15 mouse cellular contexts compared by ENCODE assay signal in the genomic region with DNA sequence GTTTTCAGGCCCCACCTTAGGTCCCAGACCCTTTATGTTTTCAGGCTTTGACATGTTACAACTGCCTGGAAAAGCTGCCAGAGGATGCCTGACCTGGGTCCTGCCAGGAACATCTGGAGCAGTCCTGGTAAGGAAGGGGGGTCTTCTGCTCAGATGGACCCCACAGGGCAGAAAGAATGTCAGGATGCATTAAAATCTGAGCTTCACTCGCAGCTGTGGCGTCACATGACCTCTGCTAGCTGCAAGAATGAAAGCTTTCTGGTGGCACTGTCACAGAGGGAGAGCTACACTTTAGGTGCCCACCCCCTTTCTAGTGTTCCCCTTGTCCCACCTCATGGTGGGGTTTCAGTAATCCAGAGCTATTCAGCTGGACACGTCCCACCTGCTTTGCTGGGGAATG. TPM values are rescaled to one million over a fixed set of nuclear protein-coding genes. Genes with fewer than 3 reads are reported as not detected.
DNase-seq lines count a peak whose midpoint lies in the region; ATAC-seq and TF ChIP-seq lines count a peak whose summit lies in the region.
"Had no signal": no experiment of that assay in that cellular context is flagged by ENCODE, and none has a peak within 500 bp of the region (broad histone marks: within the 10 kb centered on the region; RNA-seq: fewer than 3 reads in every experiment).

No protein-coding gene starts in this region.

- no peaks in the 10 kb centered on the region for H3K36me3 ChIP-seq in neural tube, embryonic 13.5 days
- H3K36me3 ChIP-seq in neural tube, embryonic 15.5 days = no peaks in the 10 kb centered on the region
- 0 out of 2 replicates have a peak, but pooled peaks cover 8% of the 10 kb centered on the region for H3K36me3 ChIP-seq in forebrain, embryonic 15.5 days
- H3K36me3 ChIP-seq in limb, embryonic 10.5 days = peaks cover 18% of the 10 kb centered on the region; the same call in 1 of the 2 replicates
- H3K36me3 ChIP-seq in lung, postnatal 0 days (ENCODE audit: insufficient read depth, low read length) = no peaks in the 10 kb centered on the region

- H3K9ac ChIP-seq in neural tube, embryonic 13.5 days = 0 out of 2 replicates have a peak overlapping the region, but pooled peaks have one; percentile 41
- H3K9ac ChIP-seq in neural tube, embryonic 15.5 days (replicated peaks) = no peak overlapping the region
- H3K9ac ChIP-seq in forebrain, embryonic 15.5 days (replicated peaks) = no peak overlapping the region
- no peak overlapping the region for H3K9ac ChIP-seq in lung, postnatal 0 days (replicated peaks; ENCODE audit: low read depth)

- peaks cover 71% of the 10 kb centered on the region for H3K4me1 ChIP-seq in neural tube, embryonic 13.5 days (replicated peaks)
- H3K4me1 ChIP-seq in neural tube, embryonic 15.5 days = peaks cover 53% of the 10 kb centered on the region
- peaks cover 49% of the 10 kb centered on the region for H3K4me1 ChIP-seq in forebrain, embryonic 15.5 days
- H3K4me1 ChIP-seq in limb, embryonic 10.5 days = peaks cover 95% of the 10 kb centered on the region
- H3K4me1 ChIP-seq in lung, postnatal 0 days (ENCODE audit: insufficient read depth, low read depth, low read length) = peaks cover 9% of the 10 kb centered on the region; the same call in 1 of the 2 replicates

- peak; percentile 40 for DNase-seq in limb, embryonic 10.5 days (ENCODE audit: low spot score)
- peak; percentile 75 for DNase-seq in retina, embryonic 14.5 days (ENCODE audit: low spot score)
- DNase-seq in adrenal gland, postnatal 4 days (ENCODE audit: low spot score in 2 of 2) = no peak
- no peak for DNase-seq in lung, postnatal 0 days (ENCODE audit: low spot score)
- DNase-seq in urinary bladder, postnatal 4 days (ENCODE audit: low spot score in 2 of 2) = no peak
- DNase-seq: cerebellum, adult 18-20 months; embryo, embryonic 11 days; heart, adult 18-20 months; lung, postnatal 10 days; spleen, adult 18-20 months had no signal

- no peak for TF ChIP-seq CTCF in lung, postnatal 0 days (IDR thresholded peaks at IDR 0.05)

- TF ChIP-seq EP300 in lung, postnatal 0 days (IDR thresholded peaks at IDR 0.05) = no peak

- ATAC-seq in neural tube, embryonic 13.5 days (ENCODE audit: low read depth) = no peak
- ATAC-seq in neural tube, embryonic 15.5 days (ENCODE audit: low FRiP score) = no peak
- ATAC-seq in forebrain, embryonic 15.5 days (replicated peaks) = no peak; the same call in 1 of the 2 replicates
- ATAC-seq in lung, postnatal 0 days = no peak
- ATAC-seq: inflammation-experienced regulatory T-cells, adult 6 months had no signal

- H3K9me3 ChIP-seq in neural tube, embryonic 13.5 days = no peaks in the 10 kb centered on the region
- H3K9me3 ChIP-seq in neural tube, embryonic 15.5 days (replicated peaks) = no peaks in the 10 kb centered on the region
- H3K9me3 ChIP-seq in forebrain, embryonic 15.5 days = no peaks in the 10 kb centered on the region
- no peaks in the 10 kb centered on the region for H3K9me3 ChIP-seq in limb, embryonic 10.5 days (replicated peaks)
- no peaks in the 10 kb centered on the region for H3K9me3 ChIP-seq in lung, postnatal 0 days (ENCODE audit: low read length)

- no peak overlapping the region for H3K4me2 ChIP-seq in neural tube, embryonic 13.5 days
- H3K4me2 ChIP-seq in neural tube, embryonic 15.5 days = no peak overlapping the region
- no peak overlapping the region for H3K4me2 ChIP-seq in forebrain, embryonic 15.5 days (replicated peaks)
- H3K4me2 ChIP-seq in lung, postnatal 0 days (replicated peaks; ENCODE audit: low read depth, low read length) = no peak overlapping the region

- peak overlapping the region; percentile 30 for H3K27ac ChIP-seq in neural tube, embryonic 13.5 days (replicated peaks)
- no peak overlapping the region for H3K27ac ChIP-seq in neural tube, embryonic 15.5 days (replicated peaks)
- peak overlapping the region; percentile 45 for H3K27ac ChIP-seq in forebrain, embryonic 15.5 days (replicated peaks)
- peak overlapping the region; percentile 61 for H3K27ac ChIP-seq in limb, embryonic 10.5 days
- H3K27ac ChIP-seq in lung, postnatal 0 days (ENCODE audit: low read length) = no peak overlapping the region
- H3K27ac ChIP-seq: layer of hippocampus, adult 2 months had no signal

- 42% methylated on average over 3 of the region's 3 CpGs for WGBS in neural tube, embryonic 13.5 days
- WGBS in neural tube, embryonic 15.5 days = 53% methylated on average over 3 of the region's 3 CpGs
- WGBS in forebrain, embryonic 15.5 days = 51% methylated on average over 3 of the region's 3 CpGs
- WGBS in limb, embryonic 10.5 days = 49% methylated on average over 3 of the region's 3 CpGs
- 65% methylated on average over 3 of the region's 3 CpGs for WGBS in lung, postnatal 0 days

- H3K4me3 ChIP-seq in neural tube, embryonic 13.5 days = no peak overlapping the region
- H3K4me3 ChIP-seq in neural tube, embryonic 15.5 days (replicated peaks) = no peak overlapping the region
- H3K4me3 ChIP-seq in forebrain, embryonic 15.5 days = no peak overlapping the region
- H3K4me3 ChIP-seq in limb, embryonic 10.5 days = no peak overlapping the region
- no peak overlapping the region for H3K4me3 ChIP-seq in lung, postnatal 0 days (ENCODE audit: low read depth, low read length)
- H3K4me3 ChIP-seq: layer of hippocampus, adult 2 months had no signal

- H3K27me3 ChIP-seq in neural tube, embryonic 13.5 days = no peaks in the 10 kb centered on the region
- H3K27me3 ChIP-seq in neural tube, embryonic 15.5 days (replicated peaks) = no peaks in the 10 kb centered on the region
- H3K27me3 ChIP-seq in forebrain, embryonic 15.5 days = no peaks in the 10 kb centered on the region
- peaks cover 39% of the 10 kb centered on the region for H3K27me3 ChIP-seq in limb, embryonic 10.5 days (ENCODE audit: low read depth, poor library complexity, severe bottlenecking)
- H3K27me3 ChIP-seq in lung, postnatal 0 days (replicated peaks; ENCODE audit: insufficient read depth, low read length) = no peaks in the 10 kb centered on the region

RNA-seq across cellular contexts. Expression of a gene that starts 28.4 kb away (rescaled TPM):
- polyA plus RNA-seq in neural tube, embryonic 13.5 days (2015; fragmentation: Nextera tagmentation; extraction: Ambion mirVana) = 69.4 and 77.5 TPM in 2 replicates
- 68.1 and 69.1 TPM in 2 replicates for polyA plus RNA-seq in neural tube, embryonic 15.5 days (2015; fragmentation: Nextera tagmentation; extraction: Ambion mirVana)
- 86.1 and 87.3 TPM in 2 replicates for polyA plus RNA-seq in forebrain, embryonic 15.5 days (2015; fragmentation: Nextera tagmentation; extraction: Ambion mirVana)
- 75.6 and 85.1 TPM in 2 replicates for polyA plus RNA-seq in limb, embryonic 10.5 days (2016; fragmentation: Nextera tagmentation; extraction: Ambion mirVana)
- total RNA-seq in adrenal gland, postnatal 4 days (2021) = 100 to 1,000 TPM; 242 to 245 TPM
- polyA plus RNA-seq in lung, postnatal 0 days (2015; fragmentation: Nextera tagmentation; extraction: Ambion mirVana) = 59.4 and 69.4 TPM in 2 replicates

Comparison
In these comparisons a context has a peak if more than half of its experiments do, and no peak if none do; other contexts are left out.
1. H3K27ac ChIP-seq: peak in neural tube, embryonic 13.5 days (single experiment), forebrain, embryonic 15.5 days (single experiment) and limb, embryonic 10.5 days (single experiment); none in neural tube, embryonic 15.5 days (single experiment) and lung, postnatal 0 days (single experiment).
2. DNase-seq: peak in limb, embryonic 10.5 days (single experiment) and retina, embryonic 14.5 days (single experiment); none in adrenal gland, postnatal 4 days (0 of 2), lung, postnatal 0 days (single experiment) and urinary bladder, postnatal 4 days (0 of 2).